Mouse (Mus musculus): ENCODE data around the gene Wbp2nl.

DNA sequence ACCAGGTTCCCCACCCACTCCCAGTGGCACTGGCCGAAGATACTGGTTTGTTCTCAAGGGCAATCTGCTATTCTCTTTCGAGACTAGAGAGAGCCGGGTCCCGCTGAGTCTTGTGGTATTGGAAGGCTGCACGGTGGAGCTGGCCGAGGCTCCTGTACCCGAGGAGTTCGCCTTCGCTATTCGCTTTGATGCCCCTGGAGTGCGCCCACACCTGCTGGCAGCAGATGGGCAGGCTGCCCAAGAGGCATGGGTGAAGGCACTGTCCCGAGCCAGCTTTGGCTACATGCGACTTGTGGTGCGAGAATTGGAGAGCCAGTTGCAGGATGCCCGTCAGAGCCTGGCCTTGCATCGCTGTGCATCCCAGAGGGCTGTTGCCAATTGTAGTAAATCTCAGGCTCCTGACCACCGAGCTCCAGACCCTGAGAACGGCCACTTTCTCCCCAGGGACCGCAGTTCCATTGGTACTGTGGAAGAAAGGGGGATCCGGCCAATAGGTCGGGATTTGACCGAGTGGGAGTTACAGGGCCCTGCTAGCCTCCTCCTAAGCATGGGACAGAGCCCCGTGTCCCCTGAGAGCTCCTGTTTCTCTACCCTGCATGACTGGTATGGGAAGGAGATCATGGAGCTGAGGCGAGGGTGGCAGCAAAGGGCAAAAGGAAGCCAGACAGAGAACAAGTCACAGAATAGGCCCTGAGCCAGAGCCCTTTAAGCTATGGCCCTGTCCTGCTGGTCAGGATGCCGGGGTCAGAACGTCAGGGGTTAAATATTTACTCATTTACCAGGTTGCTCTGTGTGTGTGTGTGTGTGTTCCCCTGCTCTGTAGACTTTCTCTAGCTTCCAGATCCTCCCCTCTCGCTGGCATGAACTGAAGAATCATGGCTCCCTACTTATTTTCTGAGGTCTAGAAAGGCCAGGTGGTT lies 44.9 kb downstream of the Wbp2nl start:
- TF ChIP-seq CTCF (IDR thresholded peaks at IDR 0.05; ENCODE audit: low read depth, low read length) (no peak), TAL1 (conservative IDR thresholded peaks at IDR 0.05; ENCODE audit: low read depth, low read length) (no peak), GATA1 (IDR thresholded peaks at IDR 0.05; ENCODE audit: borderline replicate concordance, low read length) (no peak), GATA2 (IDR thresholded peaks at IDR 0.05; ENCODE audit: borderline replicate concordance, low read depth, low read length) (no peak)

Measured in G1E (cell line).